Mouse (Mus musculus) granulocyte monocyte progenitor cell, adult 5-6 weeks (primary cell): ENCODE data around the gene Ulk4. TPM values are rescaled to one million over a fixed set of nuclear protein-coding genes. Genes with fewer than 3 reads are reported as not detected.
"Not testable (repeated sequence)": the region's sequence is repeated elsewhere in the genome, so short reads cannot be mapped to it uniquely, and the experiment has no call there.

ENCODE experiments used
- ATAC-seq: replicated peaks from 2 replicates; pipeline ENCODE4 v1.8.0; 2016; ENCODE audit warnings: mild to moderate bottlenecking, moderate TSS enrichment, inconsistent platforms; ENCODE audit not compliant: poor library complexity, severe bottlenecking
- total RNA-seq, 2 experiments: library from RNA; stranded (forward) in 1 of 2; stranded (reverse) in 1 of 2; fragments of 200-712, 200-1000 nt in 1 of 2; fragments of >200 nt in 1 of 2; fragmentation: Nextera tagmentation in 1 of 2; gene quantifications; 2 replicates each; pipeline ENCODE4 v1.2.3; 2014 to 2017

Gene Ulk4
- total RNA-seq, 2 experiments from 2014 or later, result 2.6 TPM; not detected in 1

GRCm38 (mm10) chr9:121204149-121204800 lies 72.7 kb downstream of the Ulk4 start:
- ATAC-seq, result no peak

- no peak for ATAC-seq
Observed at GRCm38 (mm10) chr9:121203686-121204085, 73.3 kb downstream of the Ulk4 start.

- ATAC-seq, result not testable (repeated sequence)
Observed at GRCm38 (mm10) chr9:121199146-121199685, 77.8 kb downstream of the Ulk4 start.

GRCm38 (mm10) chr9:121196473-121196872 lies 80.5 kb downstream of the Ulk4 start:
- no peak for ATAC-seq

GRCm38 (mm10) chr9:121195106-121195505 lies 81.9 kb downstream of the Ulk4 start:
- ATAC-seq, result no peak

- ATAC-seq, result no peak
Observed at GRCm38 (mm10) chr9:121192601-121193370, 84.2 kb downstream of the Ulk4 start.

GRCm38 (mm10) chr9:121187811-121188210 lies 89.2 kb downstream of the Ulk4 start:
- no peak for ATAC-seq

GRCm38 (mm10) chr9:121185796-121186195 lies 91.2 kb downstream of the Ulk4 start:
- no peak for ATAC-seq

GRCm38 (mm10) chr9:121176350-121176749 lies 100.6 kb downstream of the Ulk4 start:
- no peak for ATAC-seq

- ATAC-seq, result no peak
Observed at GRCm38 (mm10) chr9:121175201-121175600, 101.8 kb downstream of the Ulk4 start.

- ATAC-seq, result no peak
Observed at GRCm38 (mm10) chr9:121172123-121172522, 104.9 kb downstream of the Ulk4 start.

- no peak for ATAC-seq
Observed at GRCm38 (mm10) chr9:121171609-121172008, 105.4 kb downstream of the Ulk4 start.

- ATAC-seq, result no peak
Observed at GRCm38 (mm10) chr9:121164607-121165006, 112.4 kb downstream of the Ulk4 start.

GRCm38 (mm10) chr9:121162789-121163188 lies 114.2 kb downstream of the Ulk4 start:
- ATAC-seq, result no peak; the same call in 1 of the 2 replicates

GRCm38 (mm10) chr9:121161818-121162565 lies 115.0 kb downstream of the Ulk4 start:
- no peak for ATAC-seq

- ATAC-seq, result no peak
Observed at GRCm38 (mm10) chr9:121156253-121156831, 120.7 kb downstream of the Ulk4 start.

GRCm38 (mm10) chr9:121153276-121153675 lies 123.7 kb downstream of the Ulk4 start:
- ATAC-seq, result no peak

GRCm38 (mm10) chr9:121148602-121149001 lies 128.4 kb downstream of the Ulk4 start:
- no peak for ATAC-seq

- ATAC-seq, result no peak
Observed at GRCm38 (mm10) chr9:121143208-121143607, 133.8 kb downstream of the Ulk4 start.

GRCm38 (mm10) chr9:121132549-121132948 lies 144.4 kb downstream of the Ulk4 start:
- no peak for ATAC-seq
